Mouse (Mus musculus) right cerebral cortex, postnatal 25 days (tissue): ENCODE measurements around the gene Vmn1r194.
"Not testable (repeated sequence)": the region's sequence is repeated elsewhere in the genome, so short reads cannot be mapped to it uniquely, and the experiment has no call there.

ENCODE experiments used
- DNase-seq: peaks from one replicate; pipeline ENCODE4 v3.0.0; 2022

Gene Vmn1r194

DNA sequence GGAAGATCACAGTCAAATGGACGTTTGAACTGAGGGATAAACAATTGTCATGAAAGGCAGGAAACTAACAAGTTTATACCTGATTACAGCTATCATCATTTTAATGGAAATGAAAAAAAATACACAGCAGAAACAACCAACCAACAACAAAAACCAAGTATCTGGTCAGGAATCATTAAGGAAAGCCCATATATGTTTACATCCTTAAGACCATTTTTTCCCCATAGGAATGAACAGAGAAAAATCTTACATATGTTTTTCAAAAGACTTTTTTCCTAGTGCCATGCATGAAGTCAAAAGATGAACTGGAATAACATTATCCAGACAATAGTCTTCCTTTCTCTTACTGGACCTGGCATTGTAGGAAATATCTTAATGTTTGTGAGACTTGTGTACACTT, at the start of gene Vmn1r194:
Vmn1r194 (plus strand) TSS at position 301 of the 400 bp plus-strand sequence.
- no peak for DNase-seq

DNA sequence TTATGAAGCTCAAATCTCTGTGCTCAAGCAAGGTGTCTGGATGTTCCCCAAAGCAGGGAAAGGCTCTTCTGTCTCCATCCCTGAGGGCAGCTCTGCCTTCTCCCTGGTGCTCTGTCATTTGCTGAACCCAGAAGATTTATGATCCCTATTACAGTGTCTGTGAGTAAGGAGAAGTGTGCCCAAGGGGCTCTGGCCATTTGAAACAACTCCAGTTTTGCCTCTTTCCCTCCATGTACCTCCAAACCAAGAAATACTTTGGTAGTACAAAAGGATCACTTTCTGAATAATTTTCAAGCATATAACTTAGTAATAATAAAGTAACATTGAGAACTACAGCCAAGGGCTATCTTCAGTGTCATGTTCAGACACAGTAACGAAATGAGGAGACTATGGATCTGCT, 21.0 kb upstream of the Vmn1r194 start, which contains the start of gene Vmn1r193:
Vmn1r193 (minus strand) TSS at position 101 of the 400 bp plus-strand sequence.
- DNase-seq: not testable (repeated sequence)

DNA sequence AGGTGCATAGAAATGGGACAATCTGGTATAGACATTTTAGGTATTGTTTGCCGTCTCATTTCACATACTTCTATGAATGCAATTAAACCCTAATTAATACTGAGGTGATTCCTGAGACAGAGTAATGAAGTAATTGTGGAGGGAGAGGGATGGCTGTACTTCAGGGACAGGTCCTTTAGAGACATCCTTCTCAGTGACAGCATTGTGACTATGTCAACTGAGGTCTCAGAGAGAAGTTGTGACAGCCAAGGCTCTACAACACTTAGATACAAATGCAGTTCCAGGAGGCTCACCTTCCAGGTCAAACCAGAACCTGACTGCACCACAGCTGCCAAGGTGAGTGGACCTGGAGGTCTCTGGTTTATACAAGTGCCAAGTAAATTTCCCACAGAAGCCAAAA, 26.2 kb downstream of the Vmn1r194 start, which contains the start of gene Vmn1r195:
Vmn1r195 (plus strand) TSS at position 301 of the 400 bp plus-strand sequence.
- not testable (repeated sequence) for DNase-seq

DNA sequence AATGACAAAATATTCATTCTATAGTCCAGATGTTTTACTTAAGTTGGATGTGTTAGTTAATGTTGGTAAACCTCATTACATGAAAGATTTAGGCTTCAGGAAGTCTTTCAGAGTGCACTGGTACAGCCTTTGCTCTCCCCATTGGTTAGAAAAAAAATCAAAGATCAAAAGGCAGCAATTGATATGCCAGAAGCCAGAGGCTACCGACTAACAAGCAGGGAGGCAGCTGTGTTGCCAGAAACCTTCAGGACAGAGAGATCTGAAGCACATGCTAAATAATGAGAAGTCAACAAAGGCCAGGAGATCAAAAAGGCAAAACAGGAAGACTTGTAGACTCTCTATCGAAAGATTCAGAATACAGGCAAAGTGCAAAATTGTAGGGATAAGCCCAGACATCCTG, 27.7 kb downstream of the Vmn1r194 start:
- no peak for DNase-seq

DNA sequence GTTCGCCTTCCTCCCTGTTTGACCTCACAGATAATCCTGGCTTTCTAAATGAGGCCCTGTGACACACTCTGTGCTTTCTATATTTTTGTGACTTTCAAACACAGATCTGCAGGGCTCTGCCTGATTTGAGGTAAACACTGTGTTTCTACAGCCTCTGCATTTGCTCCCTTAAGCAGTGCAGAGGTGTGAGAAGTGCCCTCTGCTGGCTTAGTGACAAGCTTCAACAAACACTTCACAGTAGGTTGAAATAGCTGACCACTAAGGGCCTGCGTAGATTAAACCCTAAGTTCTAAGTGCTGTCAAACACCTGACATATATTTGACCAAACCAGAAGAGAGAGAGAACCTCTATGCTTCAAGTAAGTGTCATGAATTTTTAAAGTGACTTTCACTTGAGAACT, 40.6 kb downstream of the Vmn1r194 start:
- DNase-seq: no peak

DNA sequence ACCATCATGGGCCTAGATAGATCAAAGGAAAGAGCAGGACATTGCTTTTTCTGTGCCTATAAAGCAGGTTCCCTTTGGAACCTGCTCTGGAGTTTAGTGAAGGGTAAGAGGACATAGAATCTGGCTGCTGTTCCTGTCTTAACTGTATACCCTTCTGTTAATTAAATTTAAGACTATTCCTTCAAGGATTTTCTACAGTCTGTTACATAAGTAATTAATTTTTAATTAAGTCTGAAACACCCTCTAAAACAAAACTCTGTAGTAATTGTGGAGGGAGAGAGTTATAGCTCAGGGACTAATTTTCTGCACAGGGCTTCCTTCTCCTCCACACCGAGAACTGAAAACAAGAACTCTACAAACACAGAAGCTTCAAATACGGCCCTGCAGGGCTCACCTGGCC, 45.6 kb downstream of the Vmn1r194 start, which contains the start of gene Vmn1r196:
Vmn1r196 (plus strand) TSS at position 301 of the 400 bp plus-strand sequence.
- no peak for DNase-seq
